Mouse (Mus musculus): ENCODE measurements around the gene Mitf.

Gene Mitf

GRCm38 (mm10) chr6:97880363-97880762 is 73.5 kb downstream of the Mitf start:
- DNase-seq (ENCODE audit: extremely low spot score), result no peak

GRCm38 (mm10) chr6:97881935-97882334 is 75.1 kb downstream of the Mitf start:
- peak; percentile 72 for DNase-seq (ENCODE audit: extremely low spot score)

GRCm38 (mm10) chr6:97882931-97883330 is 76.1 kb downstream of the Mitf start:
- DNase-seq (ENCODE audit: extremely low spot score), result no peak

- peak; percentile 31 for DNase-seq (ENCODE audit: extremely low spot score)
Observed at GRCm38 (mm10) chr6:97883496-97883895, 76.6 kb downstream of the Mitf start.

GRCm38 (mm10) chr6:97884971-97885370 is 78.1 kb downstream of the Mitf start:
- DNase-seq (ENCODE audit: extremely low spot score), result no peak

- no peak for DNase-seq (ENCODE audit: extremely low spot score)
Observed at GRCm38 (mm10) chr6:97885606-97886005, 78.8 kb downstream of the Mitf start.

DNA sequence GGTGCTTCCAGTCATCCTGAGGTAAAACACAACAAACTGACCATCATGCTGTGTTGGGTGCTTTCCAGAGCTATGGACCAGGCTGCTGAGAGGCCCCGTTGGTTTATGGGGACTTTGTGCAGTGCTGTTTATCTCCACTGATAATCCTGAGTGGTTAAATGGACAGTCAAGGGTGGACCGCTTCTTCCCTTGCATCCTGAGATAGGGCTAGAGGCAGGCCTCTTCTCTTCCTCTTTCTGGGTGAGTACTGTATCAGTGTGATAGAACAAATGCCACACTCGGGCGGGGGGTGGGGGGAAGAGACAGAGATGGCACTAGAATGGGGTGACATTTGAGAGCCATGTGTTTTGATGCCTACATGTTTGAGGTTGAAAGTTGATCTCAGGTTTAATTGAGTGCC is 81.0 kb downstream of the Mitf start:
- DNase-seq (ENCODE audit: extremely low spot score), result no peak

- no peak for DNase-seq (ENCODE audit: extremely low spot score)
Observed at GRCm38 (mm10) chr6:97888596-97888995, 81.7 kb downstream of the Mitf start.

DNA sequence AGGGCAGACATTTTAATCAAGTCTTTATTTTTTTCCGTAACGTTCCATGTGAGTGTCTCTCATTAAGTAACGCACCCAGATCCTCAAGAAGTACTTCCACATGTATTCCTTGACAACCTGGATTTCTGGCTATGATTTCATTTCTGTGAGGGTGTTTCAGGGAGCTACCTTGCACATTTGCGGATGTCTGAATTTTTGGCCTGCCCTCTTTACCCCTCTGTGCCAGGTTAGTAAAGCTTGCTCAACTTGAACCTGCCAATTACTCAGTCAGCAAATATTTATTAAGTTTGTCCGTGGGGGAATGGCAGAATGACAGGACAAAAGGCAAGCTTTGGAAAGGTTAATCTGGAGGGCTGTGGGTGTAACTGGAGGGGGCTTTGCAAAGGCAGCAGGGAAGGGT is 86.7 kb downstream of the Mitf start:
- DNase-seq (ENCODE audit: extremely low spot score), result no peak

DNA sequence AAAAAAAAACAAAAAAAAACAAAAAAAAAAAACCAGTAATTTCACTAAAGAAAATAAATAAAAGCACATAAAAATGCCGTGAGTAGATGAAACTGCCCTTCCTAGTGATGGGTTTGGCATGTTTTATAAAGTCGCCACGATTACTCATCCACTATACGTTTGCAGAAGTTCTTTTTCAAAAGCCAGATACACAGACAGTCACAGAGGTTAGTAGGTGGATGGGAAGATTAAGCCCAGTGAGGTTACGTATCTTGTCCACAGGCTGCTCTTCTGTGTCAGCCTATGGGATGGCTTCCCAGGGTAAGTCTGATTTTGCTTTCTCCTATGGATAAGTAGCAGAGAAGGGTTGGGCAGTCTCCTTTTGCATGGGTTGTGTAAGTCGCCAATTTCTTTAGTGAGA is 90.3 kb downstream of the Mitf start:
- DNase-seq (ENCODE audit: extremely low spot score), result no peak

- no peak for DNase-seq (ENCODE audit: extremely low spot score)
Observed at GRCm38 (mm10) chr6:97898085-97898484, 91.2 kb downstream of the Mitf start.

DNA sequence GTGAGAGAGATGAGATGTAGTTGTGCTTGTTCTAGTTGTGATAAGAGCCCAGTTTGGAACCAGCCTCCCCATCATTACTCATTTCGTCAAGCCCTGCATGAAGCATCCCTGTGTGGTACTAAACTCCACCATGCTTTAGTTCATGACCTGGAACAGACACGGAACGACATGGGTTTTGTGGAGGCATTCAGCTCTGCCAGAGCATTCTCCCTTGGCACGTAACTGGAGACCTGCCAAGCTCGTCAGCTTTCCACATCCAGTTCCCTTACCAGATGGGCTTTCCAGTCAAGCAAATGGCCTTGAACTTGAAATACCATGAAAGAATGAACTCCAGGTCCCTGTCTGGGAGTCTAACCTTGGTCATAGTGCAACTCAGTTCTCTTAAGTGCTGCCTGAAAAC is 94.7 kb downstream of the Mitf start:
- no peak for DNase-seq (ENCODE audit: extremely low spot score)

- DNase-seq (ENCODE audit: extremely low spot score), result no peak
Observed at GRCm38 (mm10) chr6:97902205-97902604, 95.4 kb downstream of the Mitf start.

- no peak for DNase-seq (ENCODE audit: extremely low spot score)
Observed at GRCm38 (mm10) chr6:97914768-97915167, 107.9 kb downstream of the Mitf start.

GRCm38 (mm10) chr6:97916386-97916903 is 109.6 kb downstream of the Mitf start:
- DNase-seq (ENCODE audit: extremely low spot score), result no peak

DNA sequence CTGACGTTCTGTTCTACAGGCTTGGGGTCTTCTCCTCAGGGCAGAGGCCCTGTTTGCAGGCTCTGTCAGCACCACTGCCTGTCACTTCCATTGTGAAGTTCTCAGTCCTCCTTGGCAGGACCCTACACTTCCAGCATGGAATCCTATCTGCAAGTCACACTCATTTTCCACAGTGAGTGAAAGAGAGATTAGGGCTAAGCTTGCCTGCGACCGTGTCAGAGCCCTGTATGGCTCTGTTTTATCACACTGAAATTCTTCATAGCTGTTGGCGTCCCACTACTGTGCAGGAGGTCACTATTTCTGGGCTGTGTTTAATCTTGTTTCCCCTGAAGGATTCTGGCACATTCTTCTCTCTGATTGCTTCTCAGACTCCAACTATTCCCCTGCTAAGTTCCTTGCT is 111.2 kb downstream of the Mitf start:
- DNase-seq (ENCODE audit: extremely low spot score), result no peak

GRCm38 (mm10) chr6:97918481-97918880 is 111.6 kb downstream of the Mitf start:
- DNase-seq (ENCODE audit: extremely low spot score), result peak; percentile 6

DNA sequence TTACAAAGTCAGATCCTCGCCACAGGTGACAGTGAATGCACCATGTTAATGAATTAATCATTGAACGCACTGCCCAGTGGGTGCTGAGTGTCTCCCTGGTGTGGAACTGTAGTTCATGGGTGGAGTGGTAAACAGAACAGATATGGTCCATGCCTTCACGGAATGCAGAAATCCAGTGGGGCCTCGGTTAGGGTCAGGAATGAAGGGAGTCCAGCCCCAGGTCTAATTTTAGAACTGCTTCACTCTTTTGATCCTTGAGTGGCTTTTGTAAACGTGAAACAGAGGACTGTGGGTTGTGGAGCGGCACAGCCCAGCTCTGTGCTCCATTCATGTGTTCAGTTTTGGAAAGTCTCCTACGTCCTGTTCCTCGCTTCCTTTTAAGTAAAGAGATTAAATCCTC is 112.4 kb downstream of the Mitf start:
- DNase-seq (ENCODE audit: extremely low spot score), result no peak

GRCm38 (mm10) chr6:97921591-97921990 is 114.7 kb downstream of the Mitf start:
- DNase-seq (ENCODE audit: extremely low spot score), result no peak

GRCm38 (mm10) chr6:97924221-97924620 is 117.4 kb downstream of the Mitf start:
- DNase-seq (ENCODE audit: extremely low spot score), result no peak

DNA sequence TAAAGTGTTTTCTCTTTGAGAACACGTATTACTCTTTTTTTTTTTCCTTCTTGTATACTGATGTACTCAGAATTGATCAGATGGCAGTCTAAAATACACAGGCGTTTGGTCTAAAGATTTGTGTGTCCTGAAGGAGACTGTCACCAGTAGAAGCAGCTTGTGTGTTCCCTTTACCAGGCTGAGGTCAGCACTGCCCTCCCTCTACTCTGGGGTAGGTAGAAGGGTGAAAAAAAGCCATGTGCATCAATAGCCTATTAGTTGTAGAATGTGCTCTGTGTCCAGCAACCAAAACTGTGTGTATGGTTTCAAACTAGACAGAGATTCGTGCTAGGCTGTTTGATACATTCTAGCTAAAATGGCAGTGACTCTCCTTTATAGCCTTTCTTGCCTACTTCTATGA is 122.2 kb downstream of the Mitf start:
- DNase-seq (ENCODE audit: extremely low spot score), result no peak

- DNase-seq (ENCODE audit: extremely low spot score), result no peak
Observed at GRCm38 (mm10) chr6:97929466-97929865, 122.6 kb downstream of the Mitf start.

DNA sequence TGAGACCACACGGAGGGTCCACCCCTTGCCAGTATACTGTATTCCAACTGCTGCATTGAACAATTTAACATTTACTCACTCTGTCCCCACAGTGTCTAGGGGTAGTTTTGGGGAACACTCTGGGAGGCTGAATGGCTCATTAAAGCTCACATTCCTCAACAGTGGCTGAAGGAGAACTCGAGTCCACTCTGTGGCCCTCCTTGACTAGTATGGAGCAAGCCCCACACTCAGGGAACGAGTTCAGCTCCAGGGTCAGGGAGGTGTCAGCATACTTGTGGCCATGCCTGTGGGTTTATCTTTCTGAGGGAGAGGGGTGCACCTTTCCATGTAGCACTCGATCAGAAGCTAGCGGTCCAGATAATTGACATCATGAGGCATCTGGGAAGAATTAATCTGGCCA is 130.3 kb downstream of the Mitf start:
- DNase-seq (ENCODE audit: extremely low spot score), result no peak

- DNase-seq (ENCODE audit: extremely low spot score), result no peak
Observed at GRCm38 (mm10) chr6:97937897-97938614, 131.2 kb downstream of the Mitf start.
